Mouse (Mus musculus): ENCODE data around the gene Lrrc1.

Gene Lrrc1

GRCm38 (mm10) chr9:77427292-77428114 is 117.2 kb downstream of the Lrrc1 start:
- DNase-seq (ENCODE audit: low spot score in 2 of 2), result no peak

- no peak for DNase-seq (ENCODE audit: low spot score in 2 of 2)
These were observed 118.6 kb downstream of the Lrrc1 start for GRCm38 (mm10) chr9:77426110-77426509.

- no peak for DNase-seq (ENCODE audit: low spot score in 2 of 2)
These were observed 119.1 kb downstream of the Lrrc1 start for GRCm38 (mm10) chr9:77425553-77425952.

GRCm38 (mm10) chr9:77420200-77420585 is 124.5 kb downstream of the Lrrc1 start:
- no peak for DNase-seq (ENCODE audit: low spot score in 2 of 2)

- no peak for DNase-seq (ENCODE audit: low spot score in 2 of 2)
These were observed 125.0 kb downstream of the Lrrc1 start for GRCm38 (mm10) chr9:77419501-77420199.

- no peak for DNase-seq (ENCODE audit: low spot score in 2 of 2)
These were observed 125.9 kb downstream of the Lrrc1 start for GRCm38 (mm10) chr9:77418800-77419199.

GRCm38 (mm10) chr9:77416486-77416885 is 128.2 kb downstream of the Lrrc1 start:
- DNase-seq (ENCODE audit: low spot score in 2 of 2), result no peak

GRCm38 (mm10) chr9:77416002-77416401 is 128.7 kb downstream of the Lrrc1 start:
- no peak for DNase-seq (ENCODE audit: low spot score in 2 of 2)

- no peak for DNase-seq (ENCODE audit: low spot score in 2 of 2)
These were observed 132.7 kb downstream of the Lrrc1 start for GRCm38 (mm10) chr9:77411830-77412425.

GRCm38 (mm10) chr9:77410968-77411367 is 133.7 kb downstream of the Lrrc1 start:
- DNase-seq (ENCODE audit: low spot score in 2 of 2), result no peak

- DNase-seq (ENCODE audit: low spot score in 2 of 2), result no peak
These were observed 134.1 kb downstream of the Lrrc1 start for GRCm38 (mm10) chr9:77410524-77410923.

- no peak for DNase-seq (ENCODE audit: low spot score in 2 of 2)
These were observed 136.5 kb downstream of the Lrrc1 start for GRCm38 (mm10) chr9:77408053-77408603.

GRCm38 (mm10) chr9:77406906-77407305 is 137.8 kb downstream of the Lrrc1 start:
- DNase-seq (ENCODE audit: low spot score in 2 of 2), result no peak

- no peak for DNase-seq (ENCODE audit: low spot score in 2 of 2)
These were observed 140.2 kb downstream of the Lrrc1 start for GRCm38 (mm10) chr9:77404458-77404857.

- no peak for DNase-seq (ENCODE audit: low spot score in 2 of 2)
These were observed 140.7 kb downstream of the Lrrc1 start for GRCm38 (mm10) chr9:77403961-77404360.

GRCm38 (mm10) chr9:77402971-77403370 is 141.7 kb downstream of the Lrrc1 start:
- no peak for DNase-seq (ENCODE audit: low spot score in 2 of 2)

- no peak for DNase-seq (ENCODE audit: low spot score in 2 of 2)
These were observed 144.9 kb downstream of the Lrrc1 start for GRCm38 (mm10) chr9:77399801-77400200.

GRCm38 (mm10) chr9:77398856-77399631 is 145.6 kb downstream of the Lrrc1 start:
- no peak for DNase-seq (ENCODE audit: low spot score in 2 of 2)

GRCm38 (mm10) chr9:77397027-77397426 is 147.6 kb downstream of the Lrrc1 start:
- DNase-seq (ENCODE audit: low spot score in 2 of 2), result no peak

GRCm38 (mm10) chr9:77391248-77391647 is 153.4 kb downstream of the Lrrc1 start:
- no peak for DNase-seq (ENCODE audit: low spot score in 2 of 2)

- DNase-seq (ENCODE audit: low spot score in 2 of 2), result no peak
These were observed 155.7 kb downstream of the Lrrc1 start for GRCm38 (mm10) chr9:77388956-77389355.

- DNase-seq (ENCODE audit: low spot score in 2 of 2), result no peak
These were observed 157.9 kb downstream of the Lrrc1 start for GRCm38 (mm10) chr9:77386751-77387150.

Data from right cerebral cortex, postnatal 36 days (tissue).